Mouse (Mus musculus): ENCODE measurements around the gene Fggy. TPM values are rescaled to one million over a fixed set of nuclear protein-coding genes. Genes with fewer than 3 reads are reported as not detected.

Gene Fggy
- polyA plus RNA-seq, 1 experiment from 2014 or later: 11.1 TPM

- DNase-seq (ENCODE audit: low spot score) (no peak), ATAC-seq (ENCODE audit: low FRiP score) (no peak)
- H3K36me3 ChIP-seq (ENCODE audit: control insufficient read depth, insufficient read depth, low read length): no peaks in the 10 kb centered on the region
- H3K9me3 ChIP-seq (ENCODE audit: control insufficient read depth, low read length): no peaks in the 10 kb centered on the region
- H3K4me2 ChIP-seq (replicated peaks; ENCODE audit: low read depth, low read length): no peak overlapping the region
- H3K9ac ChIP-seq (ENCODE audit: low read depth, low read length): no peak overlapping the region
- WGBS: 95% methylated on average over 4 of the region's 4 CpGs
- no peak overlapping the region for H3K4me3 ChIP-seq (ENCODE audit: low read depth, low read length)
- no peaks in the 10 kb centered on the region for H3K4me1 ChIP-seq (replicated peaks; ENCODE audit: control insufficient read depth, insufficient read depth, low read length)
- H3K27me3 ChIP-seq (ENCODE audit: control insufficient read depth, insufficient read depth, low read length): no peaks in the 10 kb centered on the region
- no peak overlapping the region for H3K27ac ChIP-seq (ENCODE audit: low read depth, low read length)
Observed at GRCm38 (mm10) chr4:95542039-95542790, 15.1 kb upstream of the Fggy start.

- Histone ChIP-seq H3K4me1 (replicated peaks; ENCODE audit: control insufficient read depth, insufficient read depth, low read length) (no peaks in the 10 kb centered on the region), H3K27me3 (ENCODE audit: control insufficient read depth, insufficient read depth, low read length) (no peaks in the 10 kb centered on the region), H3K9ac (ENCODE audit: low read depth, low read length) (no peak overlapping the region), H3K4me3 (ENCODE audit: low read depth, low read length) (no peak overlapping the region), H3K9me3 (ENCODE audit: control insufficient read depth, low read length) (no peaks in the 10 kb centered on the region), H3K4me2 (replicated peaks; ENCODE audit: low read depth, low read length) (no peak overlapping the region), H3K27ac (ENCODE audit: low read depth, low read length) (no peak overlapping the region), H3K36me3 (ENCODE audit: control insufficient read depth, insufficient read depth, low read length) (no peaks in the 10 kb centered on the region)
- ATAC-seq (ENCODE audit: low FRiP score) (no peak), DNase-seq (ENCODE audit: low spot score) (no peak)
- 86% methylated on average over 4 of the region's 4 CpGs for WGBS
Observed at GRCm38 (mm10) chr4:95543529-95543928, 13.8 kb upstream of the Fggy start.

GRCm38 (mm10) chr4:95556663-95557332 is 509 bp upstream of the Fggy start:
- H3K9me3 ChIP-seq (ENCODE audit: control insufficient read depth, low read length): no peaks in the 10 kb centered on the region
- H3K4me3 ChIP-seq (ENCODE audit: low read depth, low read length): peak overlapping the region; percentile 35
- no peaks in the 10 kb centered on the region for H3K36me3 ChIP-seq (ENCODE audit: control insufficient read depth, insufficient read depth, low read length)
- H3K4me1 ChIP-seq (replicated peaks; ENCODE audit: control insufficient read depth, insufficient read depth, low read length): no peaks in the 10 kb centered on the region
- DNase-seq (ENCODE audit: low spot score) (no peak), ATAC-seq (ENCODE audit: low FRiP score) (peak; percentile 79)
- H3K4me2 ChIP-seq (replicated peaks; ENCODE audit: low read depth, low read length): peak overlapping the region; percentile 54
- H3K9ac ChIP-seq (ENCODE audit: low read depth, low read length): peak overlapping the region; percentile 58
- H3K27ac ChIP-seq (ENCODE audit: low read depth, low read length): no peak overlapping the region
- 46% methylated on average over 16 of the region's 16 CpGs for WGBS
- H3K27me3 ChIP-seq (ENCODE audit: control insufficient read depth, insufficient read depth, low read length): no peaks in the 10 kb centered on the region

GRCm38 (mm10) chr4:95558271-95558888 is 1.1 kb downstream of the Fggy start:
- H3K4me1 ChIP-seq (replicated peaks; ENCODE audit: control insufficient read depth, insufficient read depth, low read length): no peaks in the 10 kb centered on the region

GRCm38 (mm10) chr4:95571621-95572020 is 14.3 kb downstream of the Fggy start:
- H3K4me3 ChIP-seq (ENCODE audit: low read depth, low read length): no peak overlapping the region
- no peak overlapping the region for H3K9ac ChIP-seq (ENCODE audit: low read depth, low read length)
- no peaks in the 10 kb centered on the region for H3K36me3 ChIP-seq (ENCODE audit: control insufficient read depth, insufficient read depth, low read length)
- no peaks in the 10 kb centered on the region for H3K4me1 ChIP-seq (replicated peaks; ENCODE audit: control insufficient read depth, insufficient read depth, low read length)
- ATAC-seq (ENCODE audit: low FRiP score): no peak
- no peak for DNase-seq (ENCODE audit: low spot score)
- WGBS: 80% methylated on average over 3 of the region's 3 CpGs
- no peaks in the 10 kb centered on the region for H3K9me3 ChIP-seq (ENCODE audit: control insufficient read depth, low read length)
- no peaks in the 10 kb centered on the region for H3K27me3 ChIP-seq (ENCODE audit: control insufficient read depth, insufficient read depth, low read length)
- no peak overlapping the region for H3K4me2 ChIP-seq (replicated peaks; ENCODE audit: low read depth, low read length)
- no peak overlapping the region for H3K27ac ChIP-seq (ENCODE audit: low read depth, low read length)

More at GRCm38 (mm10) chr4:95558271-95558888, 1.1 kb downstream of the Fggy start:
- DNase-seq (ENCODE audit: low spot score) (no peak), ATAC-seq (ENCODE audit: low FRiP score) (no peak)
- Histone ChIP-seq H3K27ac (ENCODE audit: low read depth, low read length) (no peak overlapping the region), H3K4me2 (replicated peaks; ENCODE audit: low read depth, low read length) (no peak overlapping the region), H3K9ac (ENCODE audit: low read depth, low read length) (no peak overlapping the region), H3K9me3 (ENCODE audit: control insufficient read depth, low read length) (no peaks in the 10 kb centered on the region), H3K36me3 (ENCODE audit: control insufficient read depth, insufficient read depth, low read length) (no peaks in the 10 kb centered on the region), H3K4me3 (ENCODE audit: low read depth, low read length) (no peak overlapping the region), H3K27me3 (ENCODE audit: control insufficient read depth, insufficient read depth, low read length) (no peaks in the 10 kb centered on the region)
- 87% methylated on average over 4 of the region's 4 CpGs for WGBS

GRCm38 (mm10) chr4:95573704-95574103 is 16.4 kb downstream of the Fggy start:
- DNase-seq (ENCODE audit: low spot score): no peak

GRCm38 (mm10) chr4:95575411-95575911 is 18.2 kb downstream of the Fggy start:
- Histone ChIP-seq H3K4me1 (replicated peaks; ENCODE audit: control insufficient read depth, insufficient read depth, low read length) (no peaks in the 10 kb centered on the region), H3K27me3 (ENCODE audit: control insufficient read depth, insufficient read depth, low read length) (no peaks in the 10 kb centered on the region), H3K9ac (ENCODE audit: low read depth, low read length) (no peak overlapping the region), H3K27ac (ENCODE audit: low read depth, low read length) (no peak overlapping the region), H3K9me3 (ENCODE audit: control insufficient read depth, low read length) (no peaks in the 10 kb centered on the region), H3K4me3 (ENCODE audit: low read depth, low read length) (no peak overlapping the region), H3K4me2 (replicated peaks; ENCODE audit: low read depth, low read length) (no peak overlapping the region), H3K36me3 (ENCODE audit: control insufficient read depth, insufficient read depth, low read length) (no peaks in the 10 kb centered on the region)
- no peak for ATAC-seq (ENCODE audit: low FRiP score)
- 84% methylated on average over 3 of the region's 3 CpGs for WGBS
- no peak for DNase-seq (ENCODE audit: low spot score)

More at GRCm38 (mm10) chr4:95573704-95574103, 16.4 kb downstream of the Fggy start:
- no peak for ATAC-seq (ENCODE audit: low FRiP score)
- H3K36me3 ChIP-seq (ENCODE audit: control insufficient read depth, insufficient read depth, low read length): no peaks in the 10 kb centered on the region
- H3K4me3 ChIP-seq (ENCODE audit: low read depth, low read length): no peak overlapping the region
- no peaks in the 10 kb centered on the region for H3K27me3 ChIP-seq (ENCODE audit: control insufficient read depth, insufficient read depth, low read length)
- no peaks in the 10 kb centered on the region for H3K4me1 ChIP-seq (replicated peaks; ENCODE audit: control insufficient read depth, insufficient read depth, low read length)
- no peak overlapping the region for H3K4me2 ChIP-seq (replicated peaks; ENCODE audit: low read depth, low read length)
- no peaks in the 10 kb centered on the region for H3K9me3 ChIP-seq (ENCODE audit: control insufficient read depth, low read length)
- H3K27ac ChIP-seq (ENCODE audit: low read depth, low read length): no peak overlapping the region
- no peak overlapping the region for H3K9ac ChIP-seq (ENCODE audit: low read depth, low read length)

- Histone ChIP-seq H3K9ac (ENCODE audit: low read depth, low read length) (no peak overlapping the region), H3K9me3 (ENCODE audit: control insufficient read depth, low read length) (no peaks in the 10 kb centered on the region), H3K4me2 (replicated peaks; ENCODE audit: low read depth, low read length) (no peak overlapping the region), H3K4me3 (ENCODE audit: low read depth, low read length) (no peak overlapping the region), H3K4me1 (replicated peaks; ENCODE audit: control insufficient read depth, insufficient read depth, low read length) (no peaks in the 10 kb centered on the region), H3K27ac (ENCODE audit: low read depth, low read length) (no peak overlapping the region), H3K27me3 (ENCODE audit: control insufficient read depth, insufficient read depth, low read length) (no peaks in the 10 kb centered on the region), H3K36me3 (ENCODE audit: control insufficient read depth, insufficient read depth, low read length) (no peaks in the 10 kb centered on the region)
- no peak for DNase-seq (ENCODE audit: low spot score)
- 86% methylated on average over 5 of the region's 5 CpGs for whole genome bisulfite sequencing
- ATAC-seq (ENCODE audit: low FRiP score): no peak
Observed at GRCm38 (mm10) chr4:95579183-95579582, 21.9 kb downstream of the Fggy start.
